Mouse (Mus musculus): Measurements from ENCODE around the gene Dcun1d2.

Gene Dcun1d2

DNA sequence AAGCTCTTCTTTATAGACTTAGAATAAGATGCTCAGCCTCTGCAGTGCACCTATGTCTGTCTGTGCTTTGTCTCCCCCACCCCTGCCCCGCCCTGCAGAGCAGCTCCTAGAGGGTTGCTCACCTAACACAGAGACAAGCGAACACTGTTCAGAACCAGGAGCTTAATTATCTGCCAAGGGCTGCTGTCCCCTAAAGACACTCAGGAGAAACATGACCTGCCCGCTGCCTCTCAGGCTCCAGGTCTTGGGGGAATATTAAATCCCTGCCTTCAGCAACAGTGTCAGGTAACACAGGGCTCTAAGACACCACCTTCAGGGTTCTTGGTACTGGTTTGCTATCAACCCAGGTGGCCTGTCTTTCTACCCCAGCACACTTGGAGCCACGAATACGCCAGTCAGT lies 34.5 kb downstream of the Dcun1d2 start:
- DNase-seq: no peak

DNA sequence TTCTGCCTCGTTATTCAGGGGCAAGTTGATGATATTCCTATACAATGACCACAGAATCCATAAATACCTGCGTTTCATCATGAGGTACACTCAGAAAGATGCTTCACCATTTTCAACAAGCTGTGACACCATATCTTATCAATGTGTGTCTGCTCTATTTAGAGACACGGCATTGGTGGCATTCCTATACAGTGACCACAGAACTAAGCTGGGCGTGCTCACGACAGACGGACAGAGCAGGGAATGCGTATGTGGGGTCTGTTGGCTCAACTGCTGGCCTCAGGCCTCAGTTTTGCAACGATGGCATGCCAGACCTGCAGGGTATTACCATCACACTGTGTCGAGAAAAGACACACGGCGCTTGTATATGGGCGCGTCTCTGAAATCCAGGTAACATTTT lies 35.1 kb downstream of the Dcun1d2 start:
- DNase-seq: no peak

DNA sequence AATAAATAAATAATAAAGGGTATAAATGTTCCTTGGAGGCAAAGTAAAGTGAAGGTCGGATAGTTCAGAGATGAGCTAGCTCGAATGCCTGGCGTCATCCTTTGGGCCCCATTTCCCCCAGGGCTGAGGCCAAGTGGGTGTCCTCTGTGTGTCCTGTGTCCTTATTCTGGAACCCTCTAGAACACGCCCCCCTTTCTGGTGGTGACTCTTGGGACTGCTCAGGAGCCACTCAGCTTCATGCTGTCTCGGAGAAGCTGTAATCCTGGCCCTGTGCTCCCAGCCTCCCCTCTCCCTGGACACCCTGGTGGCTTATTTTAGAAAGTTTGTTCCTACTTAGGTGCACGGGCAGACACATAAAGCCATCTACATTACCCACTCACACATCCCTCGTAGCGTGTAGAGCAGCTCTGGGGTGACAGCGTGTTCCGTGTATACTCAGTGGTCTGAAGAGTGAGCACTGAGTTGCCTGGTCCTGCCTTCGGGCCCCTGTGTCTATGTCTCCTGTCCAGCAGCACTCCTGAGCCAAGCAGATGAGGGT lies 43.5 kb downstream of the Dcun1d2 start:
- DNase-seq: no peak

DNA sequence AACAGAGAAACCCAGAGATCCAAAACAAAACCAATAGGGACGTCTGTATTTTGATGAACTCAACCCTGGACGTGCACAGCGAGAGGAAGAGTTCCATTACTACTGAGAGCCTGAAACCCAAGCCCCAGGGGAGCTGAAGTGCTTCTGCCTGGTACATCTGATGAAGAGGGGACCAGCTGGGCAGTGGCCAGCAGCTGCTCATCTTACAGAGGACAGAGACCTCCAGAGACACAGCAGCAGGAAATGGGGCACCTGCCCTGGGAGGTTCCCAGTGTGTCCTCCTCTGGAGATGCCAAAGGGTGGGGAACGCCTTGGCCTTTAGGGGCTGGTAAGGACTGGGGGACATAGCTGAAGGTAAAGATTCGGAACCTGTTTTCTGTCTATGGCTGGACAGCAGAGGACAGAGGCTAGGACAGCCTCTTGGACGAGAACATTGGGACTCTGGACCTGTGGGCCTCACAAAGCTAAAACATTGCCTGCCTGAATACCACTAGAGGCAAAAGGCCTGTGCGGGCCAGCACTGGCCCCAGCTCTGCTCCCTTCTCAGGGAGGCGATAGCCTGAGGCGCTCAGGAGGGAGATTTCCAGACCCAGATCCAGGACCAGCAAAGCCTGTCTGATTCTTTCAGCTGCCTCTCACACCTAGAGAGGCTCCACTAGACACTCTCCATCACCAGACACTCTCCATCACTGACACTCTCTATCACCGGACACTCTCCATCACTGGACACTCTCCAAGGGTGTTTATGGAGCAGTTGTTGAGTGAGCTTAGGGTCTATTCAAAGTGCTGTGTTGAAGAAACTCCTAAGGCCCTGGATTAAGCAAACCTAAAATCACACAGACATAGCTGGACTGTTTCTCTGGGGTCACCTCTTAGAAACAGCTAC lies 44.7 kb downstream of the Dcun1d2 start:
- no peak for DNase-seq

DNA sequence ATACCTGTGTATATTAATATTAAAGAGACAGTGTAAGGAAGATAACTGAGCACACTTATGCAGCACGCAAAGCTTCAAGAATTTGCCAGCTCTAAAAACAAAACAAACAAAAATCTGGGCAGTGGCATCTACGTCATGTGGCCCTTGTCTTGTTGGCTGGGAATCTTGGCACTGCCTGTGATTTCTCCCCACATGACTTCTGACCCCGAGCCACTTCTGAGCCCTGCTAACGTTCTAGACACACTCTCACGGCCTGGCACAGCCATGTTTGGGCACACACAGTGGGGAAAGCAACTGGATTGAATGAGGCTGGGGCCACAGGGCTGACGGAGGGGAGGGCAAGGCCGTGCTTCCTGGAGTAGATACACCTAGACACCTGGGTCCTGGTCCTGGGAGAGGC lies 47.2 kb downstream of the Dcun1d2 start:
- DNase-seq: no peak

DNA sequence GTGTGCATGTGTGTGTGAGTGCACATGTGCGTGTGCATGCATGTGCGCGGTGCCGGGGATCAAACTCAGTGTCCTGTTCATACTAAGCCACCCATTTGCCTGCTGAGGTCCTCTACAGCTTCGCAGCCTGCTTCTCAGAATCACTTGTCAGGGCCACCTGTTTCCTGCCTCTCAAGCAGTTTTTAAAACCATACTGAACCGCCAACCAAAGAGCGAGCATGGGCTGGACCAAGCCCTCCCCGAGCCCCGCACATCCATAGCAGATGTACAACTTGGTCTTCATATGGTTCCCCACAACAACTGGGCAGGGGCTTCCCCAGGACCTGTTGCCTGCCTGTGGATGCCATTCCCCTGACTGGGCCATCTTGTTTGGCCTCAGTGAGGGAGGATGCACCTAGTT lies 47.9 kb downstream of the Dcun1d2 start:
- no peak for DNase-seq

DNA sequence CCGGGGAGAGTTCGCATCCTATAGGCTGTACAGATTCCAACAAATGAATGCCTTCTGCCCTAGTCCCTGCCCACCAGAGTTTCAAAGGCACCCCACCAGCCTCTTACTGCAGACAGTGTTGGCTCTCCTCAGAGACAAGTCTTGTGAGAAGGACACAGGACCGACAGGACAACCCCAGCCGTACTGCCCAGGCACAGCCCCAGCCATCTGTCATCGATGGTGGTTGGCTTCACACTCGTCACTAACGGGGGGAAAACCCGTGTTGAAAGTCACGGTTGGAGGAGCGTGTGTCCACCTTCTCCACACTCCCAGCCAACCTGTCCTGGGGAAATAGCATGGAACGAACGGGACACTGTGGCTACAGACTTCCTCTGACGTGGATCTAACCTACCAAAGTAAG lies 53.1 kb downstream of the Dcun1d2 start:
- no peak for DNase-seq

DNA sequence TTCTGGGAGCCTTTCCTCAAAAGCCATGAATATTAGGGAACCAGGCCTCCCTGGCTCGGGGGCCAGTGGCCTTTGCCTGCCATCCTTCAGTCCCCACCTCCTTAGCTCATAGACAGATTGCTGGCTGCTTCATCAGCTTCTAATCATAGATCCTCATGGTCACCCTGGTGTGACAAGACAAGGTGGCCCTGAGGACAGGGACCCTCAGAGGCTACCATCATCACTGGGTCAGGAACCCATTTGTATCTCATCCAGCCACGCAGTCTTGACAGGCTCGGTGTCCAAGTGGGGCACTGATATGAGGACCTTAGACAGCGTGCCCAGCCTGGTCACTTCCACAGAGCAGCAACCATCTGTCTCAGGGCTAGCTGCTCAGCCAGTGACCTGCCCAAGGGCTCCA lies 57.5 kb downstream of the Dcun1d2 start:
- DNase-seq: no peak

DNA sequence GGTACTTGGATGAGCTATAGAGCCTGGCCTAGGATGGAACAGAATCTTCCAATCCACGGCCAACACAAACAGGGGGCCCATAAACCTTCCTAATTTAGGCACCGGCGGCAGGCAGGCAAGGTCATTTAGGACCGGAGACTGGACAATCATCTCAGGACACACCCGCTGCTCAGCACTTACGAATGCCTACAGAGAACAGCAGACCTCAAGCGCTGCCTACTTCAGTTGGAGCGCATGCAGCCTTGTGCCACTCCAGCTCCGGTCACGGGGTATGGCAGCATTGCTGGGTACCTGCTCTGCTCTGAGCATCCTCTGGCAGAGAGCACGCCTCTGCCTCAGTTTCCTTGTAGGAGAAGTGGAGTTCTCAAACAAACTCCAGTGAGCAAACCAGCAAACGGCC lies 58.1 kb downstream of the Dcun1d2 start:
- no peak for DNase-seq

DNA sequence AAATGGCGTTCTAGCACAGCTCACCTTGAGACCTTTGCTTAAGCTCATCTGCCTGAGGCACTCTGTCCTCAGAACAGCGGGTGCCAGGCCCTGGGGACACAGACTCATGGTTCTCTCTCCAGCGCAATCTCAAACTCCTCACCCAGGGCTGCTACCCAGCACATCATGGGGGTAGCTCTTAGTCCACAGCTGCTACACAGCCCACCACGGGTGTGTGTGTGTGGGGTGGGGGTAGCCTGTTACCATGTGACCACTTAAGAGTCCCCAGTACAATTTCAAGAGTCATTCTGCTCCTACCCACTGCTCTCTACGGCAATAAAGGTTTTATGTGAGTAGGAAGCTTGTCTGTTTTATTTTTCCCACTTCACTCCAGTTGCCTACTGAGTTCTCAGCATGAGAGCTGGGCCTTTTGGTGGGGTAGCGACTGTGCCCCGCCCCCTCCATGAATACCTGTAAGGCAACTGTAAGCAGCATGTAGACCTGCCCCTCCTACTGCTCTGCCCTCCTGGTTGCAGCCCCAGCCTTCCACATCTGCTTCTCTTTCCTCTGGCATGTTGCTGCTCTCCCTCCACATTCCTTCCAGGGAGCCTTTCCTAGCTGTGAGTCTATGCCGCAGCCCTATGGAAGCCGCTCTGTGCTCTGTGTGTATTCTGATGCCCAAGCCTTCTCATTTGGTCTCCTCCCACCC lies 58.9 kb downstream of the Dcun1d2 start:
- no peak for DNase-seq

DNA sequence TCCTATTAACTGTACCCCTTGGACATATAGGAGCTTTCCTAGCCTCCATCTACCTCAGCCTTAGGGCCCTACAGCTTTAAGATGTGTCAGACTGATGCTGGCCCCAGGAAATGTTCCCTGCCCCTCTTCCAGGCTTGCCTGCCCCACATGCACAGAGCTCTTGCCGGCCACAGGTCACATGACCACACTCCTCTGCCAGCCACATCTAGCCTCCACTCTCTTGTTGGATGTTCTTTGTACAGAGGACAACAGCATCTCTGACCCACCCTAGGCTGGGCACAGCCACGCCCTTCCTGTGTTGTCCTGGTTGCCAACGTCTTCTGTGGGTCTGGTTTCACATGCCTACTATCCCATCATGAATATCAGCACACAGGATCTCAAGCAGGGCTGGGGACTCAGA lies 60.7 kb downstream of the Dcun1d2 start:
- DNase-seq: no peak

DNA sequence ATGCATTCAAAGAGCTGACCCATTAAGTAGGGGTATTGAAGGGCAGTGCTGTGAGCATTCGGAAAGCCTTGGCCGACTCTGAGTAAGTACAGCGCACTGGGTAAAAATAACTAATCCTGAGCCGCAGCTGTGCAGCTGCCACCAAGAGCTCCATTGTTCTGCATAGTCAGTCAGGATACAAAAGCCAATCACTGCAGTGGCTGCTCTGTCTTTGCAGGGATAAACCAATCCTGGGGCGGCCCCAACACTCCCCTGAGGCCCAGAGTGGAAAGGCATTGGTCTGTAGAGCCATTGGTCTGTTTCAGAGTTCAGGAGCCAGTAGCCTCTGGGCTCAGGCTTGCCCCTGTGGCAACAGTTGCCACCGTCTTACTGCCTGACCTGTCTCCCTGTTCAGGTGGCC lies 61.6 kb downstream of the Dcun1d2 start:
- DNase-seq: peak; percentile 75

DNA sequence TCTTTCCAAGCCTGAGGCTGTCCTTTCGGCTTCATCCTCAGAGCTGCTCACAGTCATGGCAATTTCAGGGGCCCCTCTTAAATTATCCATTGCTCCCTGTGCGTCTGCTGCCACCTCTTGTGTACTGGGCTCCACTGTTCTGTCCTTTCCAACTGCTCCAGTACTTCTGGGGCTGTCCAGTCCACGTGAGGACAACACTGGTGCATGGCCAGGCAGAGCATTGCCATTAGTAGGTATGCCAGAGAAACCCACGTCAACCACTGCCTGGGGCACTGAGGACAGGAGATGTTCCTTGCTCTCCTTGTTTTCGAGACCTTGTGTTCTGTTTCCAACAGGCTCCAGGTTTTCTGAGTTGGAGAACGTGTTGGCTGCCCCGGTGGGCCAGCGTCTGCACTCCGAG lies 63.5 kb downstream of the Dcun1d2 start:
- DNase-seq: no peak

DNA sequence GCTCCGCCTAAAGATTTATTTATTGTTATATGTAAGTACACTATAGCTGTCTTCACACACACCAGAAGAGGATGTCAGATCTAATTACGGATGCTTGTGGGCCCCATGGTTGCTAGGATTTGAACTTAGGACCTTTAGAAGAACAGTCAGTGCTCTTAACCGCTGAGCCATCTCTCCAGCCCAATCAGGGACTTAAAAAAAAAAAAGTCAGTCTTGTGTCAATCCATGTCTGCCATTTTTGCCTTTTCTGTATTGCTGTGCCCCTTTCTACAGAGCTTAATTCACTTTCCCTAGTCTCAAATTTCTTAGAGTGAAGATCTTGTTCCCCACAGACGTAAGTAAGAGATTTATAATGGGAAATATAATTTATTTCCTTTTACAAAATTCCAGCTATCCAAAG lies 69.5 kb downstream of the Dcun1d2 start:
- no peak for DNase-seq

DNA sequence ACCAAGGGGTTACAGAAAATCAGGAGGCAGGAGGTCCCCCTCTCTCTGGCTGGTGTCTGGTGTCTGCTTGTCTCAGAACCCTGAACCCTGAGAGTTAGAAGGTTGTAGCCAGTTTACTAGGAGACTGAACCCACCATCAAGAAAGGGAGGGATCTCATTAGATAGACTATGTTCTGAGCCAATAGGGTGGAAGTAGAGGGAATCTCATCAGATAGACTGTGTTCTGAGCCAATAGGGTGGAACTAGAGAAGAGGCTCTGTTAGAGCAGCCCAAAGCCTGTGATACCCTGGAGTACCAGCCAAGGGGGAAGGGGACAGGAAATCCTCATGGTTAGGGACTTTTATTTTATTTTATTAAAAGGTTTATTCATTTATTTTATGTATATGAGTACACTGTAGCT lies 69.9 kb downstream of the Dcun1d2 start:
- DNase-seq: no peak

DNA sequence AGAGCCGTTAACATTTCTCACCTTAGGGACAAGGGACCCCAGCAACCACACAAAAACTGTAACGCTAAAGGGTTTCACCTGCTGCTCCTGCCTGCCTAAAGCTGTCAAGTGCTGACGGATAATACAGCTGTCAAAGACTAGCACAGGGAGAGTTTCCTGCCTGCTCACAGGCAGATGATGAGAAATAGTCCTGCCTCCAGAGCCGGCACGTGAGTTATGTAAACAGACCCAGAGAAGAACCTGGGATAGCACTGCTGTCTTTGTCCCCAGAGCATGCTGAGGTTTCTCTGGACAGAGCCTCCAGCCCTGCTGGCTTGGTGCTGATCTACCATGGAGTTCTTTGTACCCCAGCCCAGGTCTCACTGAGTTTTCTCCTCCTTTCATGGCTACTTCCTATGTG lies 70.8 kb downstream of the Dcun1d2 start:
- no peak for DNase-seq

DNA sequence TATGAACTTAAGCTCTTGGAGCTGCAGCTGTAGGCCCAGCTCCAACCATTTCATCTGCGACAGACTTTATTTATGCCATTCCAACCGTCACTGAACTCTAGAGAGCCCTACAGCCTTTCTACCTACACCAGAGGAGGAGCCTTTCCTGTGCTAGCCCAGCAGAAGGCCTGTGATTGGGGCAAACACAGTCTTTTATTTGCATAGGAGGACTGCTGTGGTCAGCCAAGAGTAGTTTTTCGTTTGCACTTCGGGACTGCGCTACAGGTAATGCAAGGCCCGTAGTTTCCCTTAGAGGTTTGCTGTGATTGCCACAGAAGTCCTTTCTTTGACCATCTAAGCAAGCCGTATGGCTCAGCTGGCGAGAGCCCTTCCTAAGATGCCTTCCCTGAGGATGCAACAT lies 71.5 kb downstream of the Dcun1d2 start:
- no peak for DNase-seq

DNA sequence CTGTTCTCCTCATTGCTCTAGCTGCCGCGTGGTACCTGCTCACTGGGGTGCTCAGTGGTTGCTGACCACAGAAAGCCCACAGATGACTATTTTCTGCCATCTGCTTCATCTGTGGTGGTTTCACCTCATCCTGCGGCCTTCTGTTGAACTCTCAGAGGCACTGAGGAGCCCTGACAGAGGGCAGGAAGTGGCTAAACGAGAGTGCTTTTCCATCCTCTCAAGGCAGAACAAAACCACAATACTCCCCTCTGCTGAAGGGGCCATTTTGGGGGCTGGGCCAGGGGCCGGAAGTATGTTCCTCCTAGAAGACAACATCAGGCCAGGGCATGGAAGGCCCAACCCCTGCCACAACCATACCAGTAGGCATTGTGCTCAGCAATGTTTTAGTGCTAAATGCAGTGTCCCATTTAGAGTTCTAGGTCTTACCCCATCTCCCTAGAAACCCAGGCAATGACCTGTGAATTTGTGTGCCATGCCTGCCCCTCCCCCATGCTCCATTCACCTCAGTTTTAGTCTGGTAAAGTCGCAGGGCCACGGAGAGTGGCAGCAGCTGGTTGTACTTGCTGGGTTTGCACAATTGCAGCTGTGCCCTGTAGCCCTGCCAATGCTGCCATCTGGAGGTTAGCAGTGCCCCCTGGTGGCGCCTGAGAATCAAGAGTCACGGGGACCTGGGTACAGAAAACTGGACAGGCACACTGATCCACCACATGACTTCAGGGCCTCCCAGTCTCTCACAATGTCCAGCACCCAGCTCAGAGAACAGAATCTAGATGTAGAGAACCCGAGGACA lies 74.3 kb downstream of the Dcun1d2 start:
- DNase-seq: peak; percentile 91

DNA sequence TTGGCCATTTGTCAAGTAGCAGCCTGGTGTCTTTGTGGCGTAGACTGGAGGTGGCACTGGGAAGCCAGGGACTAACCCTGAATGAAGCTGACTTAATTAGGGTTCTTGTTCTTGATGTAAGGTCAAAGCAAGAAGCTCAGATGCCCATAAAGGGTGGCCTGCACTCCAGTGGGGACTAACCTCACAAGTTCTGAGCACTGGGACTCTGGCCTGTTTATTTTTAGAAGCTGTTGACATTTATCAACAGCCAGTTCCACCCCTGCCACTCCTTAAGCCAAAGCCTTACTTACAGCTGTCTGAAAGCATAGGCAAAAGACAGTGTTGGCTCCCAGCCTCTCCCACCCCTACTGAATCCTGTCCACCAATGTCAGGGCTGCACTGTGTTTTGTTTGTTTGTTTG lies 78.2 kb downstream of the Dcun1d2 start:
- no peak for DNase-seq

DNA sequence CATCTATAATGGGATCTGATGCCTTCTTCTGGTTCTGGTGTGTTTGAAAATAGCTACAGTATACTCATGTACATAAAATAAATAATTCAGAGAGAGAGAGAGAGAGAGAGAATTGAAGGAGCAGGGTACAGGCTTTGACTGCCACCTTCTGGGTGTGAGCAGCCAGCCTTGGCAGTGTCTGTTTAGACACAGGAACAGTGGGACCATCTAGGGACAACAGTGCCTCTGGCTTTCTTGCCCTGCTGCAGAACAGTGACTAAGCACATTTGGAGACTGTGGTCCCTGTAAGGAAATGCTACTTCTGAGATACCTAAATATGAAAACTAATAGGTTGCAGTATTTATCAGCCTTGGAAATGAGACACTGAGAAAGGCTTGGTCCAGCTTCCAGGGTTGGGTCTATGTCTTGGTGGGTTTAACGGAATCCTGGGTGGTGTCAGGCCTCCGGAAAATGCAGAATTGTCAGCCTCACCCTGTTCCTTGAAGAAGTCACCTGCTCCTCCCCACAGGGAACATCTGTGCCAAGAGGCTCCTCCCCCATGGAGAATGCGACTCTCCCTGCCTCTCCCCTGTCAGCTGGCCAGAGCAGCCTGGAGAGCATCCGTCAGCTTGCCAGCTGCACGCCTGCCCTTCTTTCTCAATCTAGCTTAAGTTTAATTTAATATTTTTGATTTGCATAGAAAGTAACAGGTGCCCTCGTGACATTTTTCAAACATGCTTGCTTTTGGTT lies 79.1 kb downstream of the Dcun1d2 start:
- no peak for DNase-seq

DNA sequence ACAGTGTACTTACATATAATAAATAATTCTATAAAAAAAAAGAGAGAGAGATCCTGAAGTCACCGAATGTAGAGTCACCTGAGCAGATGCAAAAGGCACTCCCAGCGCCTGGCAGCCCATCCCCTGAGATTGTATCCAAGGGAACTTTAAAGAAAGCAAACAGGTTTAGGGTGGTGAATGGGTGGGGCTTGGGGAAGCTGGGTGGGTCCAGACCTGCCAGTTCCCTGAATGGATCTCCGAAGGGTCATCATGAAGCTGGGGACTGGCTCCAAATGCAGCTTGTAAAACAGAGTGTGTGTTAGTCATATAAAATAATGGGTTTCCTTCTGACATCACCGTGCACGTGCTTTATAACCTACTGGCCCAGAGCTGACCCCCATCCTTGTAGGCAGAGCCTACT lies 81.6 kb downstream of the Dcun1d2 start:
- DNase-seq: no peak

Measured in retina, postnatal 1 day (tissue).